Mouse (Mus musculus) left cerebral cortex, postnatal 14 days (tissue): ENCODE measurements around the gene Impad1. TPM values are rescaled to one million over a fixed set of nuclear protein-coding genes. Genes with fewer than 3 reads are reported as not detected.

Experiments
- DNase-seq, 2 experiments: peaks; one replicate each; pipeline ENCODE4 v3.0.0; 2021 to 2022; ENCODE audit warnings: low spot score in 2 of 2, mixed read lengths in 1 of 2
- intact Hi-C: fragments of 180-260 bp; cut with DNase I; formaldehyde crosslinking; loops from one replicate; pipeline ENCODE4 v1.15.1; 2025
- total RNA-seq, 2 experiments: library from RNA; stranded (reverse); gene quantifications; 2 replicates each; pipeline ENCODE4 v1.2.3; 2021

Impad1 gene
- total RNA-seq, 2 experiments from 2014 or later = 73.5 to 82.2 TPM

DNA sequence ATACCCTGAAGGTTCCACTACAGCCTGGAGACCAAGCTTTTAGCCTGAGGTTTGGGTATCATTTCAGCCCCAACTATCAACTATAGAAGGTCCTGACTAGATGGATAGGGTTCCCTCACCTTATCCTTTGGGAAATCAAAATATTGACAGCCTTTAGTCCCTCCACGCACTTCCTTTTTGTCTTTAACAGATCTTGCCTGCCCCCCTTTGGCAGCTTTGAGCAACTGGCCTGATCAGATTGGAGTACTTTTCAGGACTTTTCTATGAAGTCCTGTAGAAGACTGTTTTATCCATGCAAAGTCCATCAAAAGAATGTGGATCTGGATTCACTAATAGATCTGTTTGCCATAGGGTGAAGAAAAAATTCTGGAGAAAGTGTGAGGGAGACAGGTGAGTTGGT, 71.1 kb downstream of the Impad1 start:
- intact Hi-C loops = no loop called here
- DNase-seq = no peak

DNA sequence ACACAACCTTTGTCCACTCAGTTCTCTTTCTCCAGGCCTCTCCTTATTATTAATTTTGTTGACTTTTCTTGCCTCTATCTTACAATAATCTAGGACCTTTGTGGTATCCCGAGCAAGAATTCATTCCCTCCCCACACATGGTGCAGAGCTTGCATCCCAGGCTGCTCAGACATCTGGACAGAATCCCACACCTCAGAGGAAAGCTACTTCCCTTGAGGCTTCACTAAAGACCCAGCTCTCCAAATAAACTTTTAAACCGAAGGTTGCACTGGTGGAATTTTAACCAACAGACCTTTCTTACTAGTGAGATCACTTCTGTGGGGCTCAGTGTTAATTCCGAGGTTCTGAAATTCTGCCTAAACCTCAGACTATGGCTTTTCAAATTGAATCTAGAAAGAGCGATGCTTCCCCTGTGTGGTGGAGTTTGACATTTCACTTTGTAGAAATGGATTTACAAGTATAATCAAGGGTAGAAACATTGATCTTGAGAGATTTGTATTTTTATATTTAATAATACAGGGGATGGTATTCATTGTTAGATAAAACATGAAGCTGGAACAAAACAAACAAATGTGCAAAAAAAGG, 75.3 kb downstream of the Impad1 start:
- peak; percentile 61 to 67 for DNase-seq
- intact Hi-C loops = loop anchor here (1.0 to 2.0 kb wide), 2 partner anchors 578 to 743 kb away; no protein-coding TSS in a partner anchor
